Mouse (Mus musculus) liver, embryonic 14.5 days (tissue): ENCODE measurements at regions not wholly inside any gene's neighbourhood (a gene's known extent, or its start where the extent isn't known, plus 50 kb on each side); places are given as distances from the start of the nearest gene placed in this dataset.
A peak's percentile ranks its signal among the peaks of the same experiment; 100 is the strongest.

ENCODE experiments used
- ATAC-seq: fragments of 200-750 bp; cut with Nextera tagmentation; 2 replicates; pipeline ENCODE4 v1.8.0; 2017; ENCODE audit warnings: moderate number of reproducible peaks, mild to moderate bottlenecking, moderate library complexity; ENCODE audit not compliant: insufficient read depth
- DNase-seq, 3 experiments: peaks; one replicate each; pipeline ENCODE4 v3.0.0-alpha.2; 2012 to 2013; ENCODE audit warnings: low read depth in 3 of 3, low spot score in 3 of 3
- H3K27ac ChIP-seq: fragments of 300-500 bp; sonication (generic); 2 replicates; pipeline ENCODE4 v1.5.1; 2014; ENCODE audit warnings: moderate library complexity, mild to moderate bottlenecking, control low read depth, inconsistent platforms
- H3K27me3 ChIP-seq: fragments of 300-500 bp; sonication (generic); 2 replicates; pipeline ENCODE4 v1.6.1; 2014; ENCODE audit warnings: mild to moderate bottlenecking, low read length, moderate library complexity; ENCODE audit not compliant: control insufficient read depth, insufficient read depth
- H3K36me3 ChIP-seq: fragments of 300-500 bp; sonication (generic); replicated peaks from 2 replicates; pipeline ENCODE4 v1.6.1; 2014; ENCODE audit warnings: low read depth; ENCODE audit not compliant: control insufficient read depth, insufficient read depth
- H3K4me1 ChIP-seq, 2 experiments: fragments of 200-500 bp in 1 of 2; fragments of 300-500 bp in 1 of 2; sonication (generic) in 1 of 2; replicated peaks; 2 replicates each; pipeline ENCODE4 v1.6.1; 2012 to 2014; ENCODE audit warnings: antibody characterized with exemption in 1 of 2, inconsistent platforms in 1 of 2, low read length in 1 of 2; ENCODE audit not compliant: control insufficient read depth in 2 of 2, insufficient read depth in 2 of 2
- H3K4me2 ChIP-seq: fragments of 300-500 bp; sonication (generic); 2 replicates; pipeline ENCODE4 v1.6.1; 2014; ENCODE audit warnings: low read depth, mild to moderate bottlenecking, control low read depth, moderate library complexity
- H3K4me3 ChIP-seq, 2 experiments: fragments of 200-500 bp in 1 of 2; fragments of 300-500 bp in 1 of 2; sonication (generic) in 1 of 2; 2 replicates each; pipeline ENCODE4 v1.5.1; 2012 to 2014; ENCODE audit warnings: low read depth in 2 of 2, low read length in 2 of 2, mild to moderate bottlenecking in 2 of 2, control low read depth in 1 of 2, inconsistent platforms in 1 of 2, moderate library complexity in 1 of 2; ENCODE audit not compliant: insufficient read depth in 1 of 2
- H3K9ac ChIP-seq: fragments of 300-500 bp; sonication (generic); replicated peaks from 2 replicates; pipeline ENCODE4 v1.6.1; 2014; ENCODE audit warnings: mild to moderate bottlenecking, control low read depth, moderate library complexity
- H3K9me3 ChIP-seq: fragments of 300-500 bp; sonication (generic); 2 replicates; pipeline ENCODE4 v1.6.1; 2016; ENCODE audit warnings: low read length, mixed read lengths; ENCODE audit not compliant: control insufficient read depth
- CTCF ChIP-seq: IDR thresholded peaks from 2 replicates; pipeline ENCODE4 v1.5.1; 2016; ENCODE audit warnings: antibody characterized with exemption, low read depth, control low read depth
- EP300 ChIP-seq: IDR thresholded peaks from 2 replicates; pipeline ENCODE4 v1.6.1; 2016; ENCODE audit warnings: antibody characterized with exemption, low read depth
- WGBS: fragments of 180-500 bp; shearing (Covaris S2); extraction: QIAGEN DNeasy Blood & Tissue Kit; methylation state at CpG from one replicate; pipeline ENCODE4 v1.1.7; 2014; ENCODE audit not compliant: insufficient replicate concordance; 5-methylcytosine and 5-hydroxymethylcytosine counted together

DNA sequence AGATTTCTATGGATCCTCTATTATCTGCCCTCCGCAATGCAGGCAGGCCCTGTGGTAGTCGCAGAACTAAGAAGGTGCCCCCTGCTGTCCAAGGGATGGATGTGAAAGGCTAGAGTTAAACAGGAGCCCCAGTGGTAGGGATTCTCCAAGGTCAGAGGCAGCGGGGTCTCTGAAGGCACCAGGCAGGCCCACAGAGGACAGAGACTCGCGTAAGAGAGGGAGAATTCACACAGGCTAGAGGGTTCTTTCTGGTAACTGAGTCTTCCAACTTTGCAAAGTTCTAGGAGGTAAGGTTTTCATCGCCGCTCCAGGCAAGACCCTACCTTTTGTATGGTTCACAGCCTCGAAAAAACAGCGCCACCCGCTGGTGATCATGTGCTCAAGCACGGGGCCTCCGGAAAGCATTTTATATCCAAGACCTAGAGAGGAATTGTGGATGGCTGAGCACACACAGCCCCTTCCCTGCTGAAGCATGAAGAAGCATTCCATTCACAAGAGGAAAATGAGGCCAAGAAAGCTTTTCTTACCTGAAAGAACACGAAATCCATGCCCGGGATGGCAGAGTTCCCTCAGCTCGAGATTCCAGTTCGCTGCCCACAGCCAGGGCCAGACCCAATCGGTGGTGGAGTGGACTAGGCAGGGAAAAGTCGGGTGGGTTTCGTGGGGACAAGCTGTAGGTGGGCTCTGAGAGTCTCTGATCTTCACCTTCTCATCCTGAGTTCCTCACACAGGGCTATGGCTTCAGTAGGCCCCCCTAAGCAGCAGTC, 102.6 kb upstream of the Csf3r start:
- H3K27ac ChIP-seq: no peak overlapping the region
- no peaks in the 10 kb centered on the region for H3K9me3 ChIP-seq
- H3K4me1 ChIP-seq: no peaks in the 10 kb centered on the region
- no peak overlapping the region for H3K9ac ChIP-seq
- no peak overlapping the region for H3K4me3 ChIP-seq
- DNase-seq (no peak), ATAC-seq (no peak)
- H3K36me3 ChIP-seq: no peaks in the 10 kb centered on the region
- H3K27me3 ChIP-seq: no peaks in the 10 kb centered on the region; the same call in 1 of the 2 replicates
- no peak overlapping the region for H3K4me2 ChIP-seq
- 11% methylated on average over 19 of the region's 19 CpGs for WGBS
- TF ChIP-seq EP300: no peak
- TF ChIP-seq CTCF: 0 out of 2 replicates have a peak, but pooled peaks have one; percentile 10

DNA sequence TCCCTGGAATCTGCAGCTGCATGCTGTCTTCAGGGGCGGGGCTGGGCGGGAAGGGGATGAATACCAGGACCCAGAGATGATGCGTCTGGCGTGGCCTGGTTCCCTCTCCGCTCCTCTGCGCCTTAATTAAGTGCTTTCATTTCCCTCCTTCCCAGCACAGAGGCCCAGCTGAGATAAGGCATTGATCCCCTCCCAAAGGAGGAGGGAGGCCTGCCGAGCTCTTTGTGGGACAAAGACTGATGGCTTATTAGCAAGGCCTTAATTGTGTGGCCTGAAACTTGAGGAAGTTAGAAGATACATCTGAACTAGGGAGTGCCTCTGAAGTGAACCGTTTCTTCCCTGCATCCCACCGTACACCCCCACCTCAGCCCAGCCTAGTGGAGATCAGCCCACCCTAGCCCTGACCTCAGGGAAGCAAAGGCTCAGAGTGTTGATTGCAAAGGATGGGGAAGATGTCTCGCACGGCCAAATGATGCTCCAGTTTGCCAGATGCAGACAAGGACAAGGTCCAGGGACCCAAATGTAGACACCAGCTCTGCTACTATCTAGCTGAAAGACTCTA, 102.0 kb upstream of the Csf3r start:
- H3K4me2 ChIP-seq: no peak overlapping the region
- H3K4me1 ChIP-seq: no peaks in the 10 kb centered on the region
- no peak overlapping the region for H3K9ac ChIP-seq
- H3K27me3 ChIP-seq: no peaks in the 10 kb centered on the region; the same call in 1 of the 2 replicates
- TF ChIP-seq CTCF (no peak), EP300 (no peak)
- DNase-seq: no peak
- no peak for ATAC-seq
- 14% methylated on average over 11 of the region's 11 CpGs for WGBS
- H3K27ac ChIP-seq: no peak overlapping the region
- no peak overlapping the region for H3K4me3 ChIP-seq
- no peaks in the 10 kb centered on the region for H3K9me3 ChIP-seq
- H3K36me3 ChIP-seq: no peaks in the 10 kb centered on the region

DNA sequence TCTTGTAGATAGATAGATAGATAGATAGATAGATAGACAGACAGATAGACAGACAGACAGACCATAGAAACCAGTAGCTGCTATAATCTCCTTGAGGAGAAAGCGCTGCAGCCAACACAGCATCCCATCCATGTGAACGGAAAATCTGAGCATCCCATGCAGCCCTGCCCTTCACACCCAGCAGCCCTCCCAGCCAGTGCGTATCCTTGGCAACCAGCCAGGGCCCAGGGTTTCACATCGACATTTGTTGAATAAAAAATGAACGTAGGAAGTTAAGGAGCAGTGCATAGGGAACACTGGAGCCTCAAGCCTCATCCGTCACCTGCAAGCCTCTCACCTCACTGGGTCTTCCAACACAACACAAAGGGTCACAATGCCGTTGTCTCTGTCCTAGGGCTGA, 101.1 kb upstream of the Csf3r start:
- DNase-seq (no peak), ATAC-seq (no peak)
- TF ChIP-seq CTCF (no peak), EP300 (no peak)
- Histone ChIP-seq H3K4me2 (no peak overlapping the region), H3K4me3 (no peak overlapping the region), H3K9me3 (no peaks in the 10 kb centered on the region), H3K27me3 (no peaks in the 10 kb centered on the region; the same call in 1 of the 2 replicates), H3K36me3 (no peaks in the 10 kb centered on the region), H3K27ac (no peak overlapping the region), H3K4me1 (no peaks in the 10 kb centered on the region), H3K9ac (no peak overlapping the region)
- 53% methylated on average over 7 of the region's 7 CpGs for WGBS

DNA sequence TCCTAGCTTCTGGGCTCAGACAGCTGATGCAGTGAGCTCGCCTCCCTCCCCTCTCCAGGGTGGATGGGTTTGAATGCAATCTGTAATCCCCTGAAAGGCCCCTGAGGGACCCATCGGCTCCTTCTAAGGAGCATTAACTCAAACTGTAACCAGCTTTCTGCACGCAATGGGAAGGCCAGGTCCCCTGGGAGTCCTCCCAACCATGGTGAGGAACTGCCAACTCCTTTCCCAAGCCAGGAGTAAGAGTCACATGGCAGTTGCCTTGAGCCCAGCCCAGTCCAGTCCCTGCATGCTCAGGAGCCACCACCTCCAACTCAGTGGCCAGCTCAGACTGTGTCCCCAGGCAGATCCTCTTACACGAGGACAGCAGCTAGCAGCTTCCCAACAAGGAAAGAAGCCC, 96.2 kb upstream of the Csf3r start:
- H3K36me3 ChIP-seq: no peaks in the 10 kb centered on the region
- H3K4me1 ChIP-seq: no peaks in the 10 kb centered on the region
- WGBS: 48% methylated on average over 4 of the region's 4 CpGs
- H3K4me3 ChIP-seq: no peak overlapping the region
- no peaks in the 10 kb centered on the region for H3K27me3 ChIP-seq
- ATAC-seq (no peak), DNase-seq (no peak)
- TF ChIP-seq CTCF: no peak
- no peak for TF ChIP-seq EP300
- H3K27ac ChIP-seq: no peak overlapping the region
- H3K9me3 ChIP-seq: no peaks in the 10 kb centered on the region
- H3K9ac ChIP-seq: no peak overlapping the region
- H3K4me2 ChIP-seq: no peak overlapping the region

DNA sequence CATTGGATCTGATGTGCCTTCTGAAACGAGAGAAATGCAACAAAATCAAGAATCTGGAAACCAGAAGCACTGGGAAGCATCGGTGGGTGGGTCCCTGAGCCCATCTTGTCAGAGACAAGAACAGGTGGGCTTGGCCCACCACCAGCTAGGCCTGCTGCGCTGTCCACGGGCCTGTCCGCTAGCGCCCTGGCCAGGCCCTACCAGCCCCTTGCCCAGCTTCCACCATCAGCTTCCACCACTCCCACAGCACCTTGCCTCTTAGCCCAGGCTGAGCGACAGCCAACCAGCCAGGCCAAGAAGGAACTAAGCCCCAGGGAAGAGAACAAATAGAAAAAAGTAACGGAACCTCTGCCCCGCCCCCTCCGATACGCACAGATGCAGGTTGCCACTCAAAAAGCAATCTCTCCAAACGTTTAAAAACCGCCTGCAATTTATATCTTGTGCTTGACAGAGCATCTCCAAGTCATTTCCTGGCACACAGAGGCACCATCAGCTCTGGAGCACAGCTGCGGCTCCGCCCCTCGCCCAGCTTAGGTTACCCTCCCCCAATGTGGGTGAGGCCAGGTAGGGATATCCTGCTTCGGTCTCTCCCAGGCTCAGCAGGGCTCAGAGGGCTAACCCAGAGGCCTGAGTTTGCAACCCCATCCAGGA, 95.1 kb upstream of the Csf3r start:
- TF ChIP-seq EP300 (no peak), CTCF (no peak)
- H3K4me3 ChIP-seq: no peak overlapping the region

More for the DNA sequence above, 95.1 kb upstream of the Csf3r start:
- H3K4me1 ChIP-seq: no peaks in the 10 kb centered on the region
- H3K9me3 ChIP-seq: no peaks in the 10 kb centered on the region
- 54% methylated on average over 17 of the region's 17 CpGs for WGBS
- H3K9ac ChIP-seq: no peak overlapping the region
- H3K27me3 ChIP-seq: no peaks in the 10 kb centered on the region
- no peaks in the 10 kb centered on the region for H3K36me3 ChIP-seq
- no peak overlapping the region for H3K4me2 ChIP-seq
- no peak overlapping the region for H3K27ac ChIP-seq
- DNase-seq (no peak), ATAC-seq (no peak)
